Mouse (Mus musculus) forebrain, postnatal 0 days (tissue): Measurements from ENCODE around the gene Gm9913. TPM values are rescaled to one million over a fixed set of nuclear protein-coding genes. Genes with fewer than 3 reads are reported as not detected.

ENCODE experiments used
- ATAC-seq: fragments of 200-750 bp; cut with Nextera tagmentation; 2 replicates; pipeline ENCODE4 v1.8.0; 2017; ENCODE audit warnings: mild to moderate bottlenecking, moderate library complexity
- DNase-seq: peaks from one replicate; pipeline ENCODE4 v3.0.0-alpha.2; 2015
- H3K27ac ChIP-seq: fragments of 300-500 bp; sonication (generic); 2 replicates; pipeline ENCODE4 v1.5.1; 2014; ENCODE audit warnings: low read depth, mild to moderate bottlenecking, antibody characterized with exemption, low read length, moderate library complexity, mixed read lengths
- H3K27me3 ChIP-seq: fragments of 300-500 bp; sonication (generic); 2 replicates; pipeline ENCODE4 v1.6.1; 2014; ENCODE audit warnings: mild to moderate bottlenecking, low read length, mixed read lengths; ENCODE audit not compliant: insufficient read depth
- H3K36me3 ChIP-seq: fragments of 300-500 bp; sonication (generic); 2 replicates; pipeline ENCODE4 v1.6.1; 2014; ENCODE audit warnings: mild to moderate bottlenecking, moderate library complexity; ENCODE audit not compliant: insufficient read depth
- H3K4me1 ChIP-seq: fragments of 300-500 bp; sonication (generic); 2 replicates; pipeline ENCODE4 v1.6.1; 2014; ENCODE audit warnings: antibody characterized with exemption; ENCODE audit not compliant: insufficient read depth
- H3K4me2 ChIP-seq: fragments of 300-500 bp; sonication (generic); 2 replicates; pipeline ENCODE4 v1.6.1; 2014; ENCODE audit warnings: low read depth, mild to moderate bottlenecking, moderate library complexity
- H3K4me3 ChIP-seq: fragments of 300-500 bp; sonication (generic); 2 replicates; pipeline ENCODE4 v1.5.1; 2014; ENCODE audit warnings: low read depth, low read length, mixed read lengths
- H3K9ac ChIP-seq: fragments of 300-500 bp; sonication (generic); 2 replicates; pipeline ENCODE4 v1.6.1; 2014; ENCODE audit warnings: mild to moderate bottlenecking
- H3K9me3 ChIP-seq: fragments of 300-500 bp; sonication (generic); 2 replicates; pipeline ENCODE4 v1.6.1; 2016; ENCODE audit warnings: low read length
- CTCF ChIP-seq: sonication (generic); IDR thresholded peaks from 2 replicates; pipeline ENCODE4 v1.5.1; 2016; ENCODE audit warnings: antibody characterized with exemption, control low read depth, low read depth
- WGBS: fragments of 180-500 bp; shearing (Covaris S2); extraction: QIAGEN DNeasy Blood & Tissue Kit; methylation state at CpG from one replicate; pipeline ENCODE4 v1.1.7; 2014; 5-methylcytosine and 5-hydroxymethylcytosine counted together
- polyA plus RNA-seq: library from polyadenylated mRNA; unstranded; fragments of >200 nt; fragmentation: Nextera tagmentation; extraction: Ambion mirVana; gene quantifications from 2 replicates; pipeline ENCODE4 v1.2.1, GENCODE M21; 2015
- total RNA-seq: library from RNA; depleted of rRNA; stranded (reverse); fragments of >200 nt; gene quantifications from 2 replicates; pipeline ENCODE4 v1.2.3, GENCODE M21; 2014

Gene Gm9913
- total and polyA plus RNA-seq, 2 experiments from 2014 or later, result 0.05 to 0.23 TPM

- no peak for TF ChIP-seq CTCF
- no peak for DNase-seq
- H3K9ac ChIP-seq, result peak within 1 kb of the TSS; percentile 63
- no peak for ATAC-seq
- no peaks in the 10 kb centered on the region for H3K9me3 ChIP-seq
- WGBS, result 81% methylated on average over 4 of the region's 4 CpGs
- H3K4me2 ChIP-seq, result peak within 1 kb of the TSS; percentile 79
- H3K27ac ChIP-seq, result peak within 1 kb of the TSS; percentile 77
- peaks cover 13% of the 10 kb centered on the region; the same call in 1 of the 2 replicates for H3K4me1 ChIP-seq
- no peaks in the 10 kb centered on the region for H3K27me3 ChIP-seq
- no peaks in the 10 kb centered on the region for H3K36me3 ChIP-seq
- H3K4me3 ChIP-seq, result peak within 1 kb of the TSS; percentile 58
These were observed 3.0 kb downstream of the Gm9913 start, which contains the start of gene Fbn1 for GRCm38 (mm10) chr2:125507893-125508292. Gene Fbn1 (minus strand): TSS chr2:125507993.

GRCm38 (mm10) chr2:125508381-125508780 lies 3.5 kb downstream of the Gm9913 start:
- no peak for DNase-seq
- Histone ChIP-seq H3K27ac (no peak overlapping the region), H3K4me3 (no peak overlapping the region), H3K27me3 (no peaks in the 10 kb centered on the region), H3K4me1 (peaks cover 13% of the 10 kb centered on the region; the same call in 1 of the 2 replicates), H3K4me2 (no peak overlapping the region), H3K36me3 (no peaks in the 10 kb centered on the region), H3K9me3 (no peaks in the 10 kb centered on the region), H3K9ac (no peak overlapping the region)
- WGBS, result 93% methylated on average over 5 of the region's 5 CpGs
- ATAC-seq, result no peak
- no peak for TF ChIP-seq CTCF

- no peaks in the 10 kb centered on the region for H3K36me3 ChIP-seq
- H3K9ac ChIP-seq, result no peak overlapping the region
- H3K4me2 ChIP-seq, result no peak overlapping the region
- H3K4me3 ChIP-seq, result no peak overlapping the region
- no peak for TF ChIP-seq CTCF
- no peak overlapping the region for H3K27ac ChIP-seq
- 0 out of 2 replicates have a peak, but pooled peaks cover 5% of the 10 kb centered on the region for H3K4me1 ChIP-seq
- H3K9me3 ChIP-seq, result no peaks in the 10 kb centered on the region
- no peaks in the 10 kb centered on the region for H3K27me3 ChIP-seq
- no peak for ATAC-seq
- WGBS, result 75% methylated on average over 2 of the region's 2 CpGs
- DNase-seq, result no peak
These were observed 5.9 kb downstream of the Gm9913 start for GRCm38 (mm10) chr2:125510752-125511151.

- no peak for TF ChIP-seq CTCF
- H3K9ac ChIP-seq, result no peak overlapping the region
- no peaks in the 10 kb centered on the region for H3K27me3 ChIP-seq
- H3K27ac ChIP-seq, result no peak overlapping the region
- no peaks in the 10 kb centered on the region for H3K9me3 ChIP-seq
- H3K4me2 ChIP-seq, result no peak overlapping the region
- 0 out of 2 replicates have a peak, but pooled peaks cover 3% of the 10 kb centered on the region for H3K4me1 ChIP-seq
- no peak overlapping the region for H3K4me3 ChIP-seq
- no peak for ATAC-seq
- WGBS, result 77% methylated on average over 4 of the region's 4 CpGs
- no peak for DNase-seq
- no peaks in the 10 kb centered on the region for H3K36me3 ChIP-seq
These were observed 7.0 kb downstream of the Gm9913 start for GRCm38 (mm10) chr2:125511898-125512297.

GRCm38 (mm10) chr2:125512544-125512943 lies 7.7 kb downstream of the Gm9913 start:
- Histone ChIP-seq H3K4me3 (no peak overlapping the region), H3K4me1 (no peaks in the 10 kb centered on the region), H3K27me3 (no peaks in the 10 kb centered on the region), H3K9ac (no peak overlapping the region), H3K9me3 (no peaks in the 10 kb centered on the region), H3K36me3 (no peaks in the 10 kb centered on the region), H3K27ac (no peak overlapping the region), H3K4me2 (no peak overlapping the region)
- ATAC-seq (no peak), DNase-seq (no peak)
- TF ChIP-seq CTCF, result no peak
- WGBS, result 84% methylated on average over 4 of the region's 4 CpGs

GRCm38 (mm10) chr2:125514391-125514790 lies 9.5 kb downstream of the Gm9913 start:
- no peak overlapping the region for H3K27ac ChIP-seq
- H3K9ac ChIP-seq, result no peak overlapping the region
- no peak overlapping the region for H3K4me3 ChIP-seq
- no peaks in the 10 kb centered on the region for H3K36me3 ChIP-seq
- no peaks in the 10 kb centered on the region for H3K9me3 ChIP-seq
- no peak for ATAC-seq
- DNase-seq, result no peak
- 65% methylated on average over 3 of the region's 3 CpGs for WGBS
- no peak overlapping the region for H3K4me2 ChIP-seq
- H3K4me1 ChIP-seq, result no peaks in the 10 kb centered on the region
- no peak for TF ChIP-seq CTCF
- no peaks in the 10 kb centered on the region for H3K27me3 ChIP-seq

- H3K9me3 ChIP-seq, result no peaks in the 10 kb centered on the region
- H3K9ac ChIP-seq, result no peak overlapping the region
- 61% methylated on average over 12 of the region's 12 CpGs for WGBS
- no peak overlapping the region for H3K4me3 ChIP-seq
- TF ChIP-seq CTCF, result no peak
- H3K27ac ChIP-seq, result peak overlapping the region; percentile 51
- no peak overlapping the region for H3K4me2 ChIP-seq
- peak; percentile 53 for DNase-seq
- H3K27me3 ChIP-seq, result no peaks in the 10 kb centered on the region
- H3K36me3 ChIP-seq, result no peaks in the 10 kb centered on the region
- H3K4me1 ChIP-seq, result no peaks in the 10 kb centered on the region
- peak; percentile 90 for ATAC-seq
These were observed 10.6 kb downstream of the Gm9913 start for GRCm38 (mm10) chr2:125515291-125516057.
